Mouse (Mus musculus) MEL (cell line): ENCODE data around the gene Apela. TPM values are rescaled to one million over a fixed set of nuclear protein-coding genes. Genes with fewer than 3 reads are reported as not detected.

Experiments
- DNase-seq: peaks from one replicate; pipeline ENCODE4 v3.0.0; 2011; ENCODE audit warnings: low read depth, low spot score
- H3K27ac ChIP-seq: 2 replicates; pipeline ENCODE4 v1.5.1; 2012; ENCODE audit warnings: low read depth, mild to moderate bottlenecking, control low read depth, low read length, moderate library complexity; ENCODE audit not compliant: control insufficient read depth
- H3K27me3 ChIP-seq, 2 experiments: fragments of 150-350 bp in 1 of 2; sonication (generic) in 1 of 2; 2 replicates each; pipeline ENCODE4 v1.6.1; 2012; ENCODE audit warnings: low read length in 2 of 2, mild to moderate bottlenecking in 2 of 2, improper control_type of control experiment in 1 of 2, moderate library complexity in 1 of 2; ENCODE audit not compliant: insufficient read depth in 2 of 2, control insufficient read depth in 1 of 2
- H3K36me3 ChIP-seq, 2 experiments: 2 replicates each; pipeline ENCODE4 v1.6.1; 2012 to 2014; ENCODE audit warnings: low read length in 2 of 2, improper control_type of control experiment in 1 of 2, inconsistent platforms in 1 of 2, mild to moderate bottlenecking in 1 of 2; ENCODE audit not compliant: insufficient read depth in 2 of 2, control insufficient read depth in 1 of 2
- H3K4me1 ChIP-seq, 2 experiments: fragments of 150-350 bp in 1 of 2; sonication (generic) in 1 of 2; 2 replicates each; pipeline ENCODE4 v1.6.1; 2012; ENCODE audit warnings: low read length in 2 of 2, improper control_type of control experiment in 1 of 2, mild to moderate bottlenecking in 1 of 2; ENCODE audit not compliant: insufficient read depth in 2 of 2, control insufficient read depth in 1 of 2
- H3K4me3 ChIP-seq, 2 experiments: fragments of 150-350 bp in 1 of 2; sonication (generic) in 1 of 2; 2 replicates each; pipeline ENCODE4 v1.5.1; 2012; ENCODE audit warnings: low read depth in 2 of 2, low read length in 2 of 2, mild to moderate bottlenecking in 2 of 2, moderate library complexity in 2 of 2, control low read depth in 1 of 2, improper control_type of control experiment in 1 of 2; ENCODE audit not compliant: control insufficient read depth in 1 of 2, insufficient read depth in 1 of 2
- H3K79me2 ChIP-seq: 2 replicates; pipeline ENCODE4 v1.6.1; 2012; ENCODE audit warnings: mild to moderate bottlenecking, low read length, moderate library complexity; ENCODE audit not compliant: control insufficient read depth, poor library complexity, insufficient read depth
- H3K9ac ChIP-seq: 2 replicates; pipeline ENCODE4 v1.6.1; 2012; ENCODE audit warnings: low read depth, mild to moderate bottlenecking, control low read depth, low read length, moderate library complexity; ENCODE audit not compliant: control insufficient read depth, poor library complexity, severe bottlenecking
- H3K9me3 ChIP-seq: fragments of 150-350 bp; sonication (generic); replicated peaks from 2 replicates; pipeline ENCODE4 v1.6.1; 2012; ENCODE audit warnings: mild to moderate bottlenecking, low read length, improper control_type of control experiment, moderate library complexity; ENCODE audit not compliant: insufficient read depth
- BHLHE40 ChIP-seq: IDR thresholded peaks from 2 replicates; pipeline ENCODE4 v1.6.1; 2012; ENCODE audit warnings: low read depth, mild to moderate bottlenecking, inconsistent platforms, low read length, improper control_type of control experiment, borderline replicate concordance
- E2F4 ChIP-seq: IDR thresholded peaks from 2 replicates; pipeline ENCODE4 v1.6.1; 2011; ENCODE audit warnings: low read depth, low read length, improper control_type of control experiment, borderline replicate concordance
- EP300 ChIP-seq, 2 experiments: IDR thresholded peaks; 2 replicates each; pipeline ENCODE4 v1.6.1; 2011; ENCODE audit warnings: improper control_type of control experiment in 2 of 2, low read length in 2 of 2, low read depth in 1 of 2, mild to moderate bottlenecking in 1 of 2
- GATA1 ChIP-seq: IDR thresholded peaks from 2 replicates; pipeline ENCODE4 v1.6.1; 2011; ENCODE audit warnings: low read depth, low read length, improper control_type of control experiment
- HCFC1 ChIP-seq: IDR thresholded peaks from 2 replicates; pipeline ENCODE4 v1.6.1; 2012; ENCODE audit warnings: low read depth, mild to moderate bottlenecking, inconsistent platforms, low read length, improper control_type of control experiment, moderate library complexity
- MAZ ChIP-seq: IDR thresholded peaks from 2 replicates; pipeline ENCODE4 v1.6.1; 2012; ENCODE audit warnings: low read depth, mild to moderate bottlenecking, inconsistent platforms, low read length, improper control_type of control experiment
- MXI1 ChIP-seq: IDR thresholded peaks from 2 replicates; pipeline ENCODE4 v1.6.1; 2011; ENCODE audit warnings: mild to moderate bottlenecking, low read depth, low read length, improper control_type of control experiment
- MYB ChIP-seq: IDR thresholded peaks from 2 replicates; pipeline ENCODE4 v1.6.1; 2011; ENCODE audit warnings: mild to moderate bottlenecking, low read depth, low read length, improper control_type of control experiment
- NELFE ChIP-seq: IDR thresholded peaks from 2 replicates; pipeline ENCODE4 v1.6.1; 2011; ENCODE audit warnings: low read depth, low read length, improper control_type of control experiment
- NRF1 ChIP-seq: IDR thresholded peaks from 2 replicates; pipeline ENCODE4 v1.6.1; 2014; ENCODE audit warnings: low read depth, mild to moderate bottlenecking, inconsistent platforms, low read length, improper control_type of control experiment, moderate library complexity; ENCODE audit not compliant: poor library complexity, insufficient read depth, severe bottlenecking
- POLR2AphosphoS2 ChIP-seq: IDR thresholded peaks from 2 replicates; pipeline ENCODE4 v1.6.1; 2011; ENCODE audit warnings: low read length, improper control_type of control experiment
- POLR2AphosphoS5 ChIP-seq: IDR thresholded peaks from 2 replicates; pipeline ENCODE4 v1.6.1; 2012; ENCODE audit warnings: low read depth, borderline replicate concordance, mild to moderate bottlenecking, inconsistent platforms, low read length, moderate library complexity, mixed read lengths
- RAD21 ChIP-seq: IDR thresholded peaks from 2 replicates; pipeline ENCODE4 v1.6.1; 2011; ENCODE audit warnings: mild to moderate bottlenecking, low read depth, low read length, improper control_type of control experiment
- UBTF ChIP-seq: IDR thresholded peaks from 2 replicates; pipeline ENCODE4 v1.6.1; 2012; ENCODE audit warnings: low read depth, mild to moderate bottlenecking, inconsistent platforms, low read length, improper control_type of control experiment, moderate library complexity, borderline replicate concordance; ENCODE audit not compliant: insufficient read depth
- USF2 ChIP-seq, 2 experiments: IDR thresholded peaks; 2 replicates each; pipeline ENCODE4 v1.6.1; 2011 to 2012; ENCODE audit warnings: improper control_type of control experiment in 2 of 2, low read length in 2 of 2, borderline replicate concordance in 1 of 2, inconsistent platforms in 1 of 2, low read depth in 1 of 2, mild to moderate bottlenecking in 1 of 2; ENCODE audit not compliant: insufficient read depth in 1 of 2
- ZC3H11A ChIP-seq: IDR thresholded peaks from 2 replicates; pipeline ENCODE4 v1.6.1; 2012; ENCODE audit warnings: low read depth, mild to moderate bottlenecking, inconsistent platforms, low read length, improper control_type of control experiment
- ZMIZ1 ChIP-seq: IDR thresholded peaks from 2 replicates; pipeline ENCODE4 v1.6.1; 2012; ENCODE audit warnings: low read depth, mild to moderate bottlenecking, inconsistent platforms, low read length, improper control_type of control experiment, moderate library complexity
- ZNF384 ChIP-seq: IDR thresholded peaks from 2 replicates; pipeline ENCODE4 v1.6.1; 2012; ENCODE audit warnings: low read depth, mild to moderate bottlenecking, inconsistent platforms, low read length, improper control_type of control experiment
- polyA plus RNA-seq, 2 experiments: library from polyadenylated mRNA; stranded (reverse) in 1 of 2; unstranded in 1 of 2; fragments of >175 nt in 1 of 2; fragments of >200 nt in 1 of 2; gene quantifications; 2 replicates each; pipeline versions ENCODE4 v1.2.1 to v1.2.4; 2012; ENCODE audit warnings: low replicate concordance in 2 of 2, low read depth in 1 of 2; ENCODE audit not compliant: insufficient read length in 2 of 2, insufficient read depth in 1 of 2, missing spikeins in 1 of 2
- total RNA-seq: library from RNA; depleted of rRNA; stranded (reverse); fragments of 300-350 nt; gene quantifications from 2 replicates; pipeline ENCODE4 v1.2.3, GENCODE M21; 2012

The Apela gene
- total and polyA plus RNA-seq, 3 experiments: not detected

DNA sequence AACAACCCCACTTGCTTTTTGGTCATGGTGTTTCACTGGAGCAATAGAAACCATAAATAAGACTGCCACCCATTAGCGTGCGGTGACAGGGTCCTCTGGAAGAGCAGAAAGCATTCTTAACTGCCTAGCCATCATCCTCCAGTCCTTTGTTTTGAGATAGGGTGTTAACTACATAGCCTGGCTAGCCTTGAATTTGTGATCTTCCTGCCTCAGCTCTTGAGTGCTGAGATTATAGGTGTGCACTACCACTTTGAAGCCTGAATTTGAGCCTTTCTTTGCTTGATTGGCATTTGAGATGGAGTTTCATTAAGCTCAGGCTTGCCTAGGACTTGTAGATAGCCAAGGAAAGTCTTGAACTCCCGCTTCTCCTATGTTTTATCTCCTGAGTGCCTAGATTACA lies 16.4 kb upstream of the Apela start:
- Histone ChIP-seq H3K27ac (no peak overlapping the region), H3K4me1 (no peaks in the 10 kb centered on the region), H3K36me3 (no peaks in the 10 kb centered on the region), H3K27me3 (no peaks in the 10 kb centered on the region), H3K79me2 (no peaks in the 10 kb centered on the region), H3K9me3 (no peaks in the 10 kb centered on the region), H3K9ac (no peak overlapping the region), H3K4me3 (no peak overlapping the region)
- no peak for TF ChIP-seq POLR2AphosphoS5
- TF ChIP-seq ZNF384: no peak
- TF ChIP-seq EP300 (IDR thresholded peaks at IDR 0.05; ENCODE audit: low read depth in 1 of 2, low read length in 2 of 2): no peak
- TF ChIP-seq NRF1: no peak
- TF ChIP-seq GATA1: no peak
- TF ChIP-seq ZC3H11A: no peak
- no peak for TF ChIP-seq USF2 (IDR thresholded peaks at IDR 0.05; ENCODE audit: borderline replicate concordance in 1 of 2, insufficient read depth in 1 of 2, low read depth in 1 of 2, low read length in 2 of 2)
- TF ChIP-seq BHLHE40: no peak
- no peak for TF ChIP-seq RAD21
- no peak for TF ChIP-seq MXI1
- TF ChIP-seq POLR2AphosphoS2: no peak
- TF ChIP-seq E2F4: no peak
- no peak for TF ChIP-seq UBTF
- DNase-seq: no peak

GRCm38 (mm10) chr8:65047801-65048200 lies 10.7 kb upstream of the Apela start:
- DNase-seq: no peak
- no peaks in the 10 kb centered on the region for H3K36me3 ChIP-seq
- no peaks in the 10 kb centered on the region for H3K4me1 ChIP-seq
- no peaks in the 10 kb centered on the region for H3K79me2 ChIP-seq
- H3K27ac ChIP-seq: no peak overlapping the region
- no peaks in the 10 kb centered on the region for H3K9me3 ChIP-seq
- H3K27me3 ChIP-seq: no peaks in the 10 kb centered on the region
- no peak overlapping the region for H3K4me3 ChIP-seq
- no peak for TF ChIP-seq MAZ
- no peak for TF ChIP-seq HCFC1
- H3K9ac ChIP-seq: no peak overlapping the region

- Histone ChIP-seq H3K27ac (no peak overlapping the region), H3K4me1 (no peaks in the 10 kb centered on the region), H3K4me3 (no peak overlapping the region), H3K9me3 (no peaks in the 10 kb centered on the region), H3K27me3 (no peaks in the 10 kb centered on the region), H3K9ac (no peak overlapping the region), H3K36me3 (no peaks in the 10 kb centered on the region), H3K79me2 (no peaks in the 10 kb centered on the region)
- TF ChIP-seq ZMIZ1 (no peak), BHLHE40 (no peak), MYB (no peak), HCFC1 (no peak), NELFE (no peak), MXI1 (no peak)
- DNase-seq: no peak
These were observed 10.1 kb upstream of the Apela start for GRCm38 (mm10) chr8:65047193-65047592.
